Mouse (Mus musculus) colon, adult 2 months (tissue): Measurements from ENCODE around the gene Racgap1. TPM values are rescaled to one million over a fixed set of nuclear protein-coding genes. Genes with fewer than 3 reads are reported as not detected.

Experiments
- polyA plus RNA-seq: library from polyadenylated mRNA; depleted of rRNA; stranded (reverse); fragments of >200 nt; gene quantifications from 2 replicates; pipeline ENCODE4 v1.2.3, GENCODE M21; 2012; rRNA removed

The Racgap1 gene
- polyA plus RNA-seq, result 10.6 and 12.4 TPM in 2 replicates

DNA sequence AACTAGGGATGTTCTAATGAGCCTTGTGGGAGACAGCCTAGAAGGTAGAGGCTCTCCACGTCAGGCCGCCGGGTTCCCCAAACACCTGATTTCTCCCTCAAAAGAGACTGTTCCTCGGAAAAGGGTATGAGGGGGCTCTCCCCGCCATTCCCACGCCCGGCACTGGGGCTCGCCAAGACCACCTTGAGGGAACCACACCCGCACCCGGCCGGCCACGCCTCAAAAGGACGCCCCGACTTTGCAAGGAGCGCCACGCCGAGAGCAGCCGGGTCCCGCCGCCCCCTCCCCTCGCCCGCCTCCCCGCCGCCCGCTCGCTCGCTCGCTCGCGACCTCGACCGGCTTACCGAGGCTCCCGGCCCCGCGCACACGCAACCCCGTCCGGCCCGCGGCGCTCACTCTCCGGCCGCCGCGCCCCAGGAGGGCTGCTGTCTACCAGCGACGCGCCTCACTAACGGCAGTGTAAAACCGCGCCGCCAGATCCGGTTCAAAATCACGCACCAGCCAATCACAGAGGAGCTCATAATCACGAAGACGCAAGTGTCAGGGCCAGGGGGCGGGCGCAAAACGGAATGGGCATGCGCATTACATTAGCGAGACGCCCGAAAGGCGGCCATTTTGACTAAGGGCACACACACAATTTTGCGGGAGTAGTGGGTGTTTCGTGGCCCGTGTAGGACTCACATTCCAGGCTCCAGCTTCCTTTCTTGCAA lies at the start of gene Racgap1:
Racgap1 (minus strand) TSS at position 494 of the 710 bp plus-strand sequence.

DNA sequence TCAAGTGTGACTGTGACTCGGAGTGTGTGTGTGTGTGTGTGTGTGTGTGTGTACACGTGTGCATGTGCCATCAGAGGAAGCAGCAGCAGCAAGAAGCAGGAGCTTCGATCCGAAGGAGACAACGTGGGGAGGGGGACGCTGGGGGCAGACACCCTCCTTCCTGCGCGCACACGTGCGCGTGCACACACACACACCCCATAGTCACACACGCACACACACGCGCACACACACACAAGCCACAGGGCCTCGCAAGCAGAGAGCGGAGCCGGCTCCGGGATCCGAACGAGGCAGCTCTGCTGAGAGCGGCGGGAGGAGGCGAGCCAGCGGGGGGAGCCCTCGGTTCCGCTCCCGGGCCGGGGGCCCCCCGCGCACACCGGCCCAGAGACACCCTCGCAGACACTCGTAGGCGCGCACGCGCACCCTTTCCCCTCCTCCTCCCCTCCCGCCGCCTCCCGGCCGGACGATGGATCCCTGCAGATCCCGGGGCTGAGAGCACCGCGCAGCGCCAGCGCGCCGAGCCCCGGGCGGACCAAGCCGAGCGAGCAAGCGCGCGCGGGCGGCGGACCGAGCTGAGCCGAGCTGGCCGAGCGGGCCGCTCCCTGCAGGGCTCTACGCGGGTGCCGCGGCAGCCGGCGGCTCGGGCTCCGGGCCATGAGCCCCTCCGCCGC lies 18.8 kb upstream of the Racgap1 start, which contains the start of gene Asic1:
Asic1 (plus strand) TSS at position 215 of the 668 bp plus-strand sequence.

GRCm38 (mm10) chr15:99600986-99601822 lies 50.3 kb downstream of the Racgap1 start, which contains the start of gene Aqp6:
Gene Aqp6, plus strand, starts transcription at chr15:99601400.

DNA sequence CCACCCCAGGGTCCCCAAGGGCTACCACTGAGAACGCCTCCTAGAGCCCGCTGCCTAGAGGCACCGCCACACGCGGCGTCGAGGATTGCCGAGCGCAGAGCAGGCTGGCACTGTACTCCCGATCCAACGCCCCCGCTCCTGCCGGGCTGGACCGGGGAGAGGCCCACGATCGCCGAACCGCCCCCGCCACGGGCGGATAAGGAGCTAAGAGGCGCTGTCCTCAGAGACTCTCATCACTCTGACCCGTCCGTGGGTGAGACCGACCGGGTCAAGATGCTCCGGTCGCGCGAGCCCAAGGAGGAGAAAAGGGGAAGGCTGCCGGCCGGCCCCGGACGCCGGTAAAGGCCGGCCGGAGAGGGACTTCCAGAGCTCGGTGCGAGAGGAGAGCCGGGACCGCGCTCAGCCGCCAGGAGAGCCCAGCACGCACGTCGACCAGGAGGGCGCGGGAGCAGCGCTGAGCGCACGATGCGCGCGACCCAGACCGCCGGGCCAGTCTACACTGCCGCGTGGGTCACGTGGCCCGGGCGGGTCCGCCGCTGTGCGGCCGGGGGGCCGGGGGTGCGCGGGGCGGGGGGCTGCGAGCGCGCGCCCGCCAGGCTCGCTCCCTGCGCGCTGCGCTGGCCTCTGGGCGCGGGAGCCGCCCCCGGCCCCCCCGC lies 60.9 kb downstream of the Racgap1 start, which contains the start of gene Aqp5:
Aqp5 (plus strand) TSS at position 354 of the 656 bp plus-strand sequence.

DNA sequence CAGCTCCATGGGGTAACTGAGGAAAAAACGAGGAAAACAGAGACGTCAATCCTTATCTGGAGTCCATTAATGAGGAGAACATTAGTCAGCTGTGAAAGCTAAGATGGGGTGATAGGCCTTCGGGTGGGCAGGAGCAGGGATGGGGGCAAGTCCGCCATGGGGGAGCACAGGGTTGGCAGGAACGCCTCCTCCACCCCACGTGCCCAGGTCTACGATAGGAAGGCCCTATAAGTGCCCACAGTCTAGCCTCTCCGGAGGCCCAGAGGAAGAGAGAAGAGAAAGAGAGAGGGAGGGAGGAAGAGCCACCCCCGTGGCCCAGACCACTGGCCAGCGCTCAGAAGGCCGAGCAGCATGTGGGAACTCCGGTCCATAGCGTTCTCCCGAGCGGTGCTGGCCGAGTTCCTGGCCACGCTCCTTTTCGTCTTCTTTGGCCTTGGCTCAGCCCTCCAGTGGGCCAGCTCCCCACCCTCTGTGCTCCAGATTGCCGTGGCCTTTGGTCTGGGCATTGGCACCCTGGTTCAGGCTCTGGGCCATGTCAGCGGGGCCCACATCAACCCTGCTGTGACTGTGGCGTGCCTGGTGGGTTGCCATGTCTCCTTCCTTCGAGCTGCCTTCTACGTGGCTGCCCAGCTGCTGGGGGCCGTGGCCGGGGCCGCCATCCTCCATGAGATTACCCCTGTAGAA lies 72.5 kb downstream of the Racgap1 start, which contains the start of gene Aqp2:
Aqp2 (plus strand) TSS at position 254 of the 684 bp plus-strand sequence.

Other genes starting within 250 kb of the Racgap1 start
- gene Nckap5l, start 193.9 kb downstream of the Racgap1 start, polyA plus RNA-seq, result 4.2 and 4.4 TPM in 2 replicates
- 5.7 and 7.1 TPM in 2 replicates for gene Bcdin3d, start 176.9 kb downstream of the Racgap1 start, polyA plus RNA-seq
- 1.0 and 2.0 TPM in 2 replicates for gene Faim2, start 123.5 kb downstream of the Racgap1 start, polyA plus RNA-seq
- not detected in 2 replicates for gene Aqp2, start 72.6 kb downstream of the Racgap1 start, polyA plus RNA-seq
- 0.19 and 0.43 TPM in 2 replicates for gene Aqp5, start 60.9 kb downstream of the Racgap1 start, polyA plus RNA-seq
- gene Aqp6, start 50.3 kb downstream of the Racgap1 start, polyA plus RNA-seq, result not detected in 2 replicates
- gene Asic1, start 18.7 kb upstream of the Racgap1 start, polyA plus RNA-seq, result 0.42 and 0.56 TPM in 2 replicates
- gene Smarcd1, start 50.5 kb upstream of the Racgap1 start, polyA plus RNA-seq, result 20.5 and 22.6 TPM in 2 replicates
- gene Gm17349, start 53.8 kb upstream of the Racgap1 start, polyA plus RNA-seq, result 1.3 and 2.1 TPM in 2 replicates
- gene Gpd1, start 65.9 kb upstream of the Racgap1 start, polyA plus RNA-seq, result 24.8 and 25.9 TPM in 2 replicates
- gene Cox14, start 74.0 kb upstream of the Racgap1 start, polyA plus RNA-seq, result 367 and 448 TPM in 2 replicates
- gene Cers5, start 121.2 kb upstream of the Racgap1 start, polyA plus RNA-seq, result 23.7 and 24.2 TPM in 2 replicates
- gene Lima1, start 223.8 kb upstream of the Racgap1 start, polyA plus RNA-seq, result 55.7 and 67.8 TPM in 2 replicates